Comparison of ENCODE assay signal across 20 mouse cellular contexts in genomic region chr11:113048158-113048557, GRCm38 (mm10).
DNase-seq lines count a peak whose midpoint lies in the region; ATAC-seq and TF ChIP-seq lines count a peak whose summit lies in the region.
"Had no signal": no experiment of that assay in that cellular context is flagged by ENCODE, and none has a peak within 500 bp of the region (broad histone marks: within the 10 kb centered on the region; RNA-seq: fewer than 3 reads in every experiment).

No protein-coding gene starts in this region.

- H3K4me3 ChIP-seq in hindbrain, embryonic 10.5 days: no peak overlapping the region
- H3K4me3 ChIP-seq in hindbrain, embryonic 11.5 days (ENCODE audit: low read depth, low read length): no peak overlapping the region
- H3K4me3 ChIP-seq in left cerebral cortex, adult 2 months: no peak overlapping the region
- H3K4me3 ChIP-seq: embryonic facial prominence, embryonic 13.5 days; limb, embryonic 12.5 days; liver, embryonic 13.5 days; midbrain, embryonic 12.5 days; neural tube, embryonic 13.5 days had no signal

- 88% methylated on average over 7 of the region's 7 CpGs for WGBS in hindbrain, embryonic 10.5 days
- WGBS in hindbrain, embryonic 11.5 days: 86% methylated on average over 7 of the region's 7 CpGs

- no peak for ATAC-seq in hindbrain, embryonic 11.5 days (ENCODE audit: low FRiP score)
- ATAC-seq: activated CD4-positive, CD25-positive, alpha-beta regulatory T cell, adult 4 months; forebrain, embryonic 16.5 days; Patski had no signal

- TF ChIP-seq CTCF in left cerebral cortex, adult 2 months (IDR thresholded peaks at IDR 0.05): no peak

- peaks cover 59% of the 10 kb centered on the region for H3K4me1 ChIP-seq in hindbrain, embryonic 10.5 days (replicated peaks)
- H3K4me1 ChIP-seq in hindbrain, embryonic 11.5 days (replicated peaks; ENCODE audit: control insufficient read depth, insufficient read depth, low read length): peaks cover 14% of the 10 kb centered on the region

- no peak overlapping the region for H3K9ac ChIP-seq in hindbrain, embryonic 11.5 days (ENCODE audit: low read depth, low read length)
- H3K9ac ChIP-seq: embryonic facial prominence, embryonic 13.5 days; limb, embryonic 12.5 days; liver, embryonic 13.5 days; midbrain, embryonic 12.5 days; neural tube, embryonic 13.5 days had no signal

- no peak overlapping the region for H3K4me2 ChIP-seq in hindbrain, embryonic 11.5 days (replicated peaks; ENCODE audit: low read depth, low read length)
- H3K4me2 ChIP-seq: embryonic facial prominence, embryonic 13.5 days; limb, embryonic 12.5 days; liver, embryonic 13.5 days; midbrain, embryonic 12.5 days; neural tube, embryonic 13.5 days had no signal

- H3K36me3 ChIP-seq in hindbrain, embryonic 10.5 days: peaks cover 14% of the 10 kb centered on the region; the same call in 1 of the 2 replicates
- no peaks in the 10 kb centered on the region for H3K36me3 ChIP-seq in hindbrain, embryonic 11.5 days (ENCODE audit: control insufficient read depth, insufficient read depth, low read length)
- H3K36me3 ChIP-seq: embryonic facial prominence, embryonic 13.5 days; liver, embryonic 13.5 days; midbrain, embryonic 12.5 days had no signal

- H3K27ac ChIP-seq in hindbrain, embryonic 10.5 days: peak overlapping the region; percentile 29; the same call in 1 of the 2 replicates
- H3K27ac ChIP-seq in hindbrain, embryonic 11.5 days (ENCODE audit: low read depth, low read length): no peak overlapping the region
- H3K27ac ChIP-seq in left cerebral cortex, adult 2 months: 0 out of 2 replicates have a peak overlapping the region, but pooled peaks have one; percentile 24
- H3K27ac ChIP-seq: embryonic facial prominence, embryonic 13.5 days; limb, embryonic 12.5 days; liver, embryonic 13.5 days; macrophage; midbrain, embryonic 12.5 days; neural tube, embryonic 13.5 days had no signal

- no peak for DNase-seq in hindbrain, embryonic 10.5 days (ENCODE audit: low spot score)
- DNase-seq in hindbrain, embryonic 11.5 days (ENCODE audit: low spot score): no peak
- DNase-seq in left cerebral cortex, adult 2 months (ENCODE audit: extremely low spot score in 1 of 2, low spot score in 2 of 2): no peak
- DNase-seq in left cerebral cortex, postnatal 36 days (ENCODE audit: low spot score in 2 of 2): no peak
- DNase-seq in kidney, postnatal 25 days: peak; percentile 27 to 52
- peak; percentile 65 for DNase-seq in layer of hippocampus, adult 9-11 months
- DNase-seq in thymus, postnatal 14 days: no peak
- DNase-seq: adrenal gland, postnatal 25 days; cerebellum, adult 9-10 months; gastrocnemius, postnatal 10 days; liver, embryonic 13.5 days; right cerebral cortex, postnatal 14 days had no signal

- no peaks in the 10 kb centered on the region for H3K9me3 ChIP-seq in hindbrain, embryonic 10.5 days
- H3K9me3 ChIP-seq in hindbrain, embryonic 11.5 days (ENCODE audit: control insufficient read depth, low read length): no peaks in the 10 kb centered on the region
- H3K9me3 ChIP-seq: embryonic facial prominence, embryonic 13.5 days; limb, embryonic 12.5 days; liver, embryonic 13.5 days; midbrain, embryonic 12.5 days; neural tube, embryonic 13.5 days had no signal

- peaks cover 9% of the 10 kb centered on the region for H3K27me3 ChIP-seq in hindbrain, embryonic 10.5 days (ENCODE audit: insufficient read depth, poor library complexity, severe bottlenecking)
- no peaks in the 10 kb centered on the region; the same call in none of the 2 replicates for H3K27me3 ChIP-seq in hindbrain, embryonic 11.5 days (ENCODE audit: control insufficient read depth, insufficient read depth, low read length)
- H3K27me3 ChIP-seq: embryonic facial prominence, embryonic 13.5 days; limb, embryonic 12.5 days; liver, embryonic 13.5 days; neural tube, embryonic 13.5 days; Patski had no signal

- intact Hi-C loops in left cerebral cortex, adult 2 months (cut with DNase I): no loop called here
- intact Hi-C loops in left cerebral cortex, postnatal 36 days (cut with DNase I): loop anchor here (5.0 kb wide), 1 partner anchor 94 kb away; no protein-coding TSS in a partner anchor

Comparison
In these comparisons a context has a peak if more than half of its experiments do, and no peak if none do; other contexts are left out.
1. DNase-seq: peak in kidney, postnatal 25 days (2 of 2) and layer of hippocampus, adult 9-11 months (single experiment); none in hindbrain, embryonic 10.5 days (single experiment), hindbrain, embryonic 11.5 days (single experiment), left cerebral cortex, adult 2 months (0 of 2), left cerebral cortex, postnatal 36 days (0 of 2) and thymus, postnatal 14 days (single experiment).